Mouse (Mus musculus) stomach, embryonic 15.5 days (tissue): ENCODE measurements at regions not wholly inside any gene's neighbourhood (a gene's known extent, or its start where the extent isn't known, plus 50 kb on each side); places are given as distances from the start of the nearest gene placed in this dataset.

Source experiments
- ATAC-seq: fragments of 200-750 bp; cut with Nextera tagmentation; 2 replicates; pipeline ENCODE4 v1.8.0; 2017; ENCODE audit warnings: low read depth, moderate number of reproducible peaks, moderate TSS enrichment; ENCODE audit not compliant: insufficient read depth, low FRiP score
- H3K27ac ChIP-seq: fragments of 300-500 bp; sonication (generic); 2 replicates; pipeline ENCODE4 v1.5.1; 2015; ENCODE audit warnings: mild to moderate bottlenecking, inconsistent platforms
- H3K27me3 ChIP-seq: fragments of 300-500 bp; sonication (generic); replicated peaks from 2 replicates; pipeline ENCODE4 v1.6.1; 2015; ENCODE audit warnings: inconsistent platforms
- H3K36me3 ChIP-seq: fragments of 300-500 bp; sonication (generic); 2 replicates; pipeline ENCODE4 v1.6.1; 2015; ENCODE audit warnings: inconsistent platforms
- H3K4me1 ChIP-seq: fragments of 300-500 bp; sonication (generic); 2 replicates; pipeline ENCODE4 v1.6.1; 2015; ENCODE audit warnings: inconsistent platforms
- H3K4me2 ChIP-seq: fragments of 300-500 bp; sonication (generic); 2 replicates; pipeline ENCODE4 v1.6.1; 2015; ENCODE audit warnings: mild to moderate bottlenecking, inconsistent platforms
- H3K4me3 ChIP-seq: fragments of 300-500 bp; sonication (generic); replicated peaks from 2 replicates; pipeline ENCODE4 v1.5.1; 2015; ENCODE audit warnings: inconsistent platforms
- H3K9ac ChIP-seq: fragments of 300-500 bp; sonication (generic); 2 replicates; pipeline ENCODE4 v1.6.1; 2015; ENCODE audit warnings: inconsistent platforms
- H3K9me3 ChIP-seq: fragments of 300-500 bp; sonication (generic); 2 replicates; pipeline ENCODE4 v1.6.1; 2016; ENCODE audit warnings: inconsistent platforms
- WGBS: fragments of 180-500 bp; shearing (Covaris S2); methylation state at CpG from one replicate; pipeline ENCODE4 v1.1.7; 2015; 5-methylcytosine and 5-hydroxymethylcytosine counted together

GRCm38 (mm10) chr13:6241472-6242123 is 306.4 kb upstream of the Pitrm1 start:
- H3K27ac ChIP-seq, result no peak overlapping the region
- H3K4me2 ChIP-seq, result no peak overlapping the region
- no peak overlapping the region for H3K9ac ChIP-seq
- H3K4me3 ChIP-seq, result no peak overlapping the region
- no peaks in the 10 kb centered on the region for H3K27me3 ChIP-seq
- ATAC-seq, result no peak
- H3K36me3 ChIP-seq, result no peaks in the 10 kb centered on the region
- 84% methylated on average over 5 of the region's 5 CpGs for WGBS
- no peaks in the 10 kb centered on the region for H3K9me3 ChIP-seq
- no peaks in the 10 kb centered on the region for H3K4me1 ChIP-seq

GRCm38 (mm10) chr13:6250106-6250505 is 297.8 kb upstream of the Pitrm1 start:
- no peak for ATAC-seq
- Histone ChIP-seq H3K27me3 (no peaks in the 10 kb centered on the region), H3K4me2 (no peak overlapping the region), H3K4me1 (no peaks in the 10 kb centered on the region), H3K9ac (no peak overlapping the region), H3K4me3 (no peak overlapping the region), H3K36me3 (no peaks in the 10 kb centered on the region), H3K9me3 (no peaks in the 10 kb centered on the region), H3K27ac (no peak overlapping the region)
- WGBS, result 80% methylated on average over 3 of the region's 3 CpGs

- no peak overlapping the region for H3K27ac ChIP-seq
- no peaks in the 10 kb centered on the region for H3K9me3 ChIP-seq
- no peak overlapping the region for H3K9ac ChIP-seq
- H3K4me2 ChIP-seq, result no peak overlapping the region
- no peaks in the 10 kb centered on the region for H3K36me3 ChIP-seq
- no peaks in the 10 kb centered on the region for H3K4me1 ChIP-seq
- no peak overlapping the region for H3K4me3 ChIP-seq
- 59% methylated on average over 4 of the region's 4 CpGs for WGBS
- H3K27me3 ChIP-seq, result no peaks in the 10 kb centered on the region
- peak; percentile 35; the same call in 1 of the 2 replicates for ATAC-seq
Measured at GRCm38 (mm10) chr13:6251025-6251862, 296.7 kb upstream of the Pitrm1 start.

- Histone ChIP-seq H3K27ac (no peak overlapping the region), H3K4me3 (no peak overlapping the region), H3K27me3 (no peaks in the 10 kb centered on the region), H3K9ac (no peak overlapping the region), H3K36me3 (no peaks in the 10 kb centered on the region), H3K4me1 (no peaks in the 10 kb centered on the region), H3K9me3 (no peaks in the 10 kb centered on the region), H3K4me2 (no peak overlapping the region)
- WGBS, result 64% methylated on average over 3 of the region's 3 CpGs
- ATAC-seq, result no peak
Measured at GRCm38 (mm10) chr13:6252100-6252499, 295.8 kb upstream of the Pitrm1 start.

- no peaks in the 10 kb centered on the region for H3K36me3 ChIP-seq
- H3K27me3 ChIP-seq, result no peaks in the 10 kb centered on the region
- no peaks in the 10 kb centered on the region for H3K4me1 ChIP-seq
- WGBS, result 87% methylated on average over 5 of the region's 5 CpGs
- H3K9ac ChIP-seq, result no peak overlapping the region
- no peak overlapping the region for H3K27ac ChIP-seq
- no peak for ATAC-seq
- no peaks in the 10 kb centered on the region for H3K9me3 ChIP-seq
- no peak overlapping the region for H3K4me3 ChIP-seq
- no peak overlapping the region for H3K4me2 ChIP-seq
Measured at GRCm38 (mm10) chr13:6255303-6255702, 292.6 kb upstream of the Pitrm1 start.

- Histone ChIP-seq H3K9ac (no peak overlapping the region), H3K4me2 (no peak overlapping the region), H3K27ac (no peak overlapping the region), H3K36me3 (no peaks in the 10 kb centered on the region), H3K27me3 (no peaks in the 10 kb centered on the region), H3K4me1 (no peaks in the 10 kb centered on the region), H3K4me3 (no peak overlapping the region), H3K9me3 (no peaks in the 10 kb centered on the region)
- no peak for ATAC-seq
Measured at GRCm38 (mm10) chr13:6255728-6256496, 292.0 kb upstream of the Pitrm1 start.

GRCm38 (mm10) chr13:6258456-6258855 is 289.5 kb upstream of the Pitrm1 start:
- no peak overlapping the region for H3K27ac ChIP-seq
- H3K27me3 ChIP-seq, result no peaks in the 10 kb centered on the region
- H3K4me1 ChIP-seq, result no peaks in the 10 kb centered on the region
- H3K36me3 ChIP-seq, result no peaks in the 10 kb centered on the region
- H3K4me2 ChIP-seq, result no peak overlapping the region
- ATAC-seq, result no peak
- WGBS, result 67% methylated on average over 1 of the region's 1 CpGs
- no peaks in the 10 kb centered on the region for H3K9me3 ChIP-seq
- no peak overlapping the region for H3K9ac ChIP-seq
- no peak overlapping the region for H3K4me3 ChIP-seq

- Histone ChIP-seq H3K9ac (no peak overlapping the region), H3K4me2 (no peak overlapping the region), H3K36me3 (no peaks in the 10 kb centered on the region), H3K27ac (no peak overlapping the region), H3K27me3 (no peaks in the 10 kb centered on the region), H3K4me1 (no peaks in the 10 kb centered on the region), H3K9me3 (no peaks in the 10 kb centered on the region), H3K4me3 (no peak overlapping the region)
- no peak for ATAC-seq
- 81% methylated on average over 3 of the region's 3 CpGs for WGBS
Measured at GRCm38 (mm10) chr13:6260321-6260865, 287.6 kb upstream of the Pitrm1 start.

GRCm38 (mm10) chr13:6261458-6261857 is 286.5 kb upstream of the Pitrm1 start:
- Histone ChIP-seq H3K9me3 (no peaks in the 10 kb centered on the region), H3K27ac (no peak overlapping the region), H3K36me3 (no peaks in the 10 kb centered on the region), H3K4me3 (no peak overlapping the region), H3K27me3 (no peaks in the 10 kb centered on the region), H3K9ac (no peak overlapping the region), H3K4me1 (no peaks in the 10 kb centered on the region), H3K4me2 (no peak overlapping the region)
- no peak for ATAC-seq
- 82% methylated on average over 4 of the region's 4 CpGs for WGBS

GRCm38 (mm10) chr13:6270546-6270945 is 277.4 kb upstream of the Pitrm1 start:
- Histone ChIP-seq H3K9ac (no peak overlapping the region), H3K27ac (no peak overlapping the region), H3K4me1 (no peaks in the 10 kb centered on the region), H3K27me3 (no peaks in the 10 kb centered on the region), H3K4me2 (no peak overlapping the region), H3K9me3 (no peaks in the 10 kb centered on the region), H3K36me3 (no peaks in the 10 kb centered on the region), H3K4me3 (no peak overlapping the region)
- 77% methylated on average over 1 of the region's 1 CpGs for WGBS
- no peak for ATAC-seq

GRCm38 (mm10) chr13:6272932-6273331 is 275.0 kb upstream of the Pitrm1 start:
- Histone ChIP-seq H3K4me1 (no peaks in the 10 kb centered on the region), H3K27ac (no peak overlapping the region), H3K4me3 (no peak overlapping the region), H3K9me3 (no peaks in the 10 kb centered on the region), H3K9ac (no peak overlapping the region), H3K4me2 (no peak overlapping the region), H3K27me3 (no peaks in the 10 kb centered on the region), H3K36me3 (no peaks in the 10 kb centered on the region)
- WGBS, result 68% methylated on average over 1 of the region's 1 CpGs
- no peak for ATAC-seq

GRCm38 (mm10) chr13:6280073-6280472 is 267.9 kb upstream of the Pitrm1 start:
- no peaks in the 10 kb centered on the region for H3K4me1 ChIP-seq
- H3K9me3 ChIP-seq, result no peaks in the 10 kb centered on the region
- no peak overlapping the region for H3K9ac ChIP-seq
- no peak overlapping the region for H3K4me3 ChIP-seq
- no peak overlapping the region for H3K4me2 ChIP-seq
- WGBS, result 73% methylated on average over 1 of the region's 1 CpGs
- H3K27ac ChIP-seq, result no peak overlapping the region
- H3K36me3 ChIP-seq, result no peaks in the 10 kb centered on the region
- ATAC-seq, result no peak
- H3K27me3 ChIP-seq, result no peaks in the 10 kb centered on the region
